Mouse (Mus musculus) myocyte (in vitro differentiated cells): ENCODE measurements at regions not wholly inside any gene's neighbourhood (a gene's known extent, or its start where the extent isn't known, plus 50 kb on each side); places are given as distances from the start of the nearest gene placed in this dataset.
A peak's percentile ranks its signal among the peaks of the same experiment; 100 is the strongest.

ENCODE experiments used
- H3K27me3 ChIP-seq: one replicate; pipeline ENCODE4 v1.6.1; 2011; ENCODE audit not compliant: control insufficient read depth, insufficient read depth, insufficient read length
- H3K36me3 ChIP-seq: one replicate; pipeline ENCODE4 v1.6.1; 2011; ENCODE audit not compliant: control insufficient read depth, insufficient read depth
- H3K4me2 ChIP-seq: one replicate; pipeline ENCODE4 v1.6.1; 2011; ENCODE audit warnings: low read depth, control low read depth
- H3K4me3 ChIP-seq: one replicate; pipeline ENCODE4 v1.5.1; 2011; ENCODE audit warnings: mild to moderate bottlenecking, control low read depth, moderate library complexity
- H3K79me2 ChIP-seq: one replicate; pipeline ENCODE4 v1.6.1; 2011; ENCODE audit not compliant: control insufficient read depth, insufficient read depth
- H3ac ChIP-seq: one replicate; pipeline ENCODE4 v1.6.1; 2011; ENCODE audit not compliant: control insufficient read depth, insufficient read length
- E2F4 ChIP-seq: IDR thresholded peaks from one replicate; pipeline ENCODE4 v1.6.1; 2011; ENCODE audit warnings: mild to moderate bottlenecking, control low read depth, moderate library complexity; ENCODE audit not compliant: insufficient read depth
- MYOD1 ChIP-seq, 3 experiments: IDR thresholded peaks; one replicate each; pipeline ENCODE4 v1.6.1; 2011; ENCODE audit warnings: control low read depth in 2 of 3, low read depth in 2 of 3, mild to moderate bottlenecking in 2 of 3, moderate library complexity in 1 of 3; ENCODE audit not compliant: insufficient read length in 2 of 3, control insufficient read depth in 1 of 3
- MYOG ChIP-seq, 3 experiments: IDR thresholded peaks; one replicate each; pipeline ENCODE4 v1.6.1; 2011; ENCODE audit warnings: control low read depth in 2 of 3, low read depth in 2 of 3, mild to moderate bottlenecking in 2 of 3; ENCODE audit not compliant: insufficient read length in 2 of 3, control insufficient read depth in 1 of 3, insufficient read depth in 1 of 3
- POLR2A ChIP-seq: IDR thresholded peaks from one replicate; pipeline ENCODE4 v1.6.1; 2011; ENCODE audit warnings: low read depth, mild to moderate bottlenecking, control low read depth, moderate library complexity; ENCODE audit not compliant: insufficient read length
- POLR2AphosphoS2 ChIP-seq: IDR thresholded peaks from one replicate; pipeline ENCODE4 v1.6.1; 2011; ENCODE audit warnings: low read depth, control low read depth; ENCODE audit not compliant: insufficient read length
- REST ChIP-seq: IDR thresholded peaks from one replicate; pipeline ENCODE4 v1.6.1; 2011; ENCODE audit warnings: mild to moderate bottlenecking, control low read depth, moderate library complexity; ENCODE audit not compliant: insufficient read depth, insufficient read length
- TCF3 ChIP-seq: IDR thresholded peaks from one replicate; pipeline ENCODE4 v1.6.1; 2011; ENCODE audit warnings: low read depth, control low read depth; ENCODE audit not compliant: insufficient read length

DNA sequence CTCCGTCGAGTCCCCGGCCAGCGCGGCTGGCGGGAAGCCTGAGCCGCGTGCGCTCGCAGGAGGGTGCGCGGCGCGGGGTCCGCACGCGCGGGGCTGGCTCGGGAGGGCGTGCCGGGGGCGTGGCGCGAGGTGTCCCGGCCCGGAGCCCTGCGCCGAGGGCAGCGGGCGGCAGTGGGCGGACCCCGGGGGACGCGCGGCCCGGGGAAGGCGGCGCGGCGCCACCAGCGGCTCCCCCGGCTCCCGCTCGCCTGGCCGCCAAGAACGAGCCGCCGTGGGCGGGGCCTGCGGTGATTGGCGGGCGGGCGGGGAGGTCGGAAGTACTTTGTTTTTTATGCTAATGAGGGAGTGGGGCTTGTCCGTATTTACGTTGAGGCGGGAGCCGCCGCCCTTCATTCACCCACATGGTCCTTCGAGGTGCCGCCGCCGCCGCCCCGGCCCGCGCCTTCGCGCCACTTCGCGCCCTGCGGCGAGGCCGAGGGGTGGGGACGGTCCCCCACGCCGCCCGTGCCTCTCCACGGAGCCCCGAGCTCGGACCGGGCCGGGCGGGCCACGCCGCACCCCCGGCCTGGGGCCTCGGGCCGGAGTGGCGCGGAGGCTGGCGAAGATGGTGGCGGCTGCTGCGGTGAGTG, 51.3 kb upstream of the Gpc5 start:
- no peak overlapping the region for H3K4me3 ChIP-seq
- TF ChIP-seq POLR2A (peak; percentile 85), POLR2AphosphoS2 (peak; percentile 87), TCF3 (no peak)
- H3K36me3 ChIP-seq, result peaks cover 10% of the 10 kb centered on the region
- peak overlapping the region; percentile 97 for H3ac ChIP-seq
- no peaks in the 10 kb centered on the region for H3K27me3 ChIP-seq
- H3K4me2 ChIP-seq, result peak overlapping the region; percentile 74
- H3K79me2 ChIP-seq, result peaks cover 29% of the 10 kb centered on the region

- TF ChIP-seq POLR2AphosphoS2 (no peak), TCF3 (no peak), MYOG (IDR thresholded peaks at IDR 0.05; ENCODE audit: control insufficient read depth in 1 of 3, insufficient read depth in 1 of 3, insufficient read length in 2 of 3, low read depth in 2 of 3) (no peak), POLR2A (peak; percentile 59)
Observed at GRCm38 (mm10) chr14:115041336-115042054, 50.5 kb upstream of the Gpc5 start.

DNA sequence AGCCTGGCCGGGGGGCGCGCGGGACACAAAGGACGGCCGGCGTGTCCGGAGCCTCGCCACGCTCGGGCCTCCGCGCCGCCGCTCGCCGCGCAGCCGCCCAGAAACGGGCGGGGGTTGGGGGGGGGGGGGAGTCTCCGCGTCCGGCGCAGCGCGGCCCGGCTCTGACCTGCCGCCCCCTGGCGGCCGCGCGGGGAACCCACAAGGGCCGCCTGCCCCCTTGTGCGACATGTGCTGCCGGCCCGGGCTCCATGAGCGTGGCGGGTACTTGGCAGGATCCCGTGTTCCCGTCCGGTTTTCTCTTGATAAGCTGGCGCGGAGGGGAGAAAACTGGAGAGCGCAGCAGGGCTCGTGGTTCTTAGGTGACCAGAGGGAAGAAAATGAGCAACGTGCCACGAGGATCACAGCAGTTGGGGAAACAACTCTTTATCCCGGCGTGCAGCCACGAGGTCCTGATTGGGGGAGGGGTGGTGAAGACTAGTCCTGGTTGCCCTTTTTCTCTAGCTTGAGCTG, 49.9 kb upstream of the Gpc5 start:
- Histone ChIP-seq H3K79me2 (peaks cover 29% of the 10 kb centered on the region), H3K36me3 (peaks cover 24% of the 10 kb centered on the region), H3ac (peak overlapping the region; percentile 97), H3K4me3 (peak overlapping the region; percentile 48), H3K4me2 (peak overlapping the region; percentile 83), H3K27me3 (no peaks in the 10 kb centered on the region)
- TF ChIP-seq MYOD1 (IDR thresholded peaks at IDR 0.05; ENCODE audit: control insufficient read depth in 1 of 3, insufficient read length in 2 of 3, low read depth in 2 of 3) (peak in 1 of 3 experiments; percentile 30), E2F4 (no peak), REST (no peak), MYOG (IDR thresholded peaks at IDR 0.05; ENCODE audit: control insufficient read depth in 1 of 3, insufficient read depth in 1 of 3, insufficient read length in 2 of 3, low read depth in 2 of 3) (peak in 1 of 3 experiments; percentile 50), POLR2AphosphoS2 (peak; percentile 20)

More at GRCm38 (mm10) chr14:115041336-115042054, 50.5 kb upstream of the Gpc5 start:
- H3K4me3 ChIP-seq, result peak overlapping the region; percentile 48
- peaks cover 29% of the 10 kb centered on the region for H3K79me2 ChIP-seq
- peak overlapping the region; percentile 97 for H3ac ChIP-seq
- no peaks in the 10 kb centered on the region for H3K27me3 ChIP-seq
- no peak overlapping the region for H3K4me2 ChIP-seq
- H3K36me3 ChIP-seq, result peaks cover 18% of the 10 kb centered on the region
